Mouse (Mus musculus): Measurements from ENCODE around the gene Lpp.

GRCm38 (mm10) chr16:24413059-24413458, 19.8 kb downstream of the Lpp start:
- TF ChIP-seq CTCF (IDR thresholded peaks at IDR 0.05; ENCODE audit: insufficient read depth, low read depth, low read length) (no peak), POLR2A (IDR thresholded peaks at IDR 0.05; ENCODE audit: insufficient read depth, low read depth, low read length) (no peak)
